Mouse (Mus musculus) ES-Bruce4 (cell line): ENCODE measurements around the gene Lipe.

Source experiments
- CTCF ChIP-seq: IDR thresholded peaks from one replicate; pipeline ENCODE4 v1.8.1; 2011; ENCODE audit warnings: low read depth, low read length
- EP300 ChIP-seq: IDR thresholded peaks from 2 replicates; pipeline ENCODE4 v1.6.1; 2011; ENCODE audit warnings: low read depth, low read length; ENCODE audit not compliant: insufficient read depth

GRCm38 (mm10) chr7:25424429-25424828, 25.9 kb upstream of the Lipe start:
- TF ChIP-seq CTCF (peak; percentile 51), EP300 (no peak)
